ENCODE assay signal across 13 mouse cellular contexts in the genomic region with DNA sequence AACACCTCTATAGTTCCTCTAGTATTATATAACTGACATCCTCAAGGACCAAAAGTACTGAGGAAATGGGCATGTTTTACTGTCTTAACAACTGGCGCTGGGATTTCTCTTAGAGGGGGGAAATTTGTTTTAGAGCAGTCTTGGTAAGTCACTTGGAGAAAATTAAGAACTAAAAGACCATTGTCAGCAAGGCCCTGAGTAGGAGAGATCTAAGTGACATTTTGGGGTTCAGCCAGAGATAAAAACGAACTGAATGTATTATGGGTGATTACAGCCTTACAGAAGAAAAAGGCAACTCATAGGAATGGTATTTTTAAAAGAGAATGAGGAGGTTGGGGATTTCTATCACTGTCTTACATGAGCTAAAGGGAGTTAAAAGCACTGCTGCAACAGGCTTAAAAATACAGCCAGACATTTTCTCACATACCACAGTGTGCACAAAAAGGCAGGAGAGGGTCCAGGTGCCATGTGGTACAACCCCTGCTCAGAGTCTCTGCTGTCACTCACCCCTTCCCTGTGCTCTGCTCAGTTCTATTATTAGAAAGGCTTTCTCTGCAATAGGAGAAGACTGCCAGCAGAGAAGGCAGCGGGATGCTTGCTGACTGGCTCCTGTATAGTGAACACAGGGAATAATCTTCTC.
DNase-seq lines count a peak whose midpoint lies in the region; ATAC-seq and TF ChIP-seq lines count a peak whose summit lies in the region.
"Had no signal": no experiment of that assay in that cellular context is flagged by ENCODE, and none has a peak within 500 bp of the region (broad histone marks: within the 10 kb centered on the region; RNA-seq: fewer than 3 reads in every experiment).

No protein-coding gene starts in this region.

- H3K9me3 ChIP-seq in embryonic facial prominence, embryonic 14.5 days (ENCODE audit: control insufficient read depth, low read length) = no peaks in the 10 kb centered on the region
- H3K9me3 ChIP-seq in embryonic facial prominence, embryonic 10.5 days = no peaks in the 10 kb centered on the region
- H3K9me3 ChIP-seq in hindbrain, embryonic 15.5 days = no peaks in the 10 kb centered on the region
- no peaks in the 10 kb centered on the region for H3K9me3 ChIP-seq in hindbrain, embryonic 10.5 days
- H3K9me3 ChIP-seq in midbrain, postnatal 0 days (ENCODE audit: low read length) = no peaks in the 10 kb centered on the region
- H3K9me3 ChIP-seq in midbrain, embryonic 11.5 days (ENCODE audit: control insufficient read depth, low read length) = no peaks in the 10 kb centered on the region
- H3K9me3 ChIP-seq: hindbrain, embryonic 13.5 days; midbrain, embryonic 10.5 days had no signal

- ATAC-seq in embryonic facial prominence, embryonic 14.5 days (ENCODE audit: low read depth) = no peak
- peak; percentile 42; the same call in 1 of the 2 replicates for ATAC-seq in hindbrain, embryonic 15.5 days (ENCODE audit: low FRiP score, low read depth)
- peak; percentile 54; the same call in 1 of the 2 replicates for ATAC-seq in midbrain, postnatal 0 days (ENCODE audit: low FRiP score)
- no peak for ATAC-seq in midbrain, embryonic 11.5 days (ENCODE audit: low FRiP score)

- no peaks in the 10 kb centered on the region for H3K36me3 ChIP-seq in embryonic facial prominence, embryonic 14.5 days (ENCODE audit: control insufficient read depth, insufficient read depth, low read length)
- no peaks in the 10 kb centered on the region for H3K36me3 ChIP-seq in embryonic facial prominence, embryonic 10.5 days (replicated peaks)
- no peaks in the 10 kb centered on the region for H3K36me3 ChIP-seq in hindbrain, embryonic 15.5 days
- H3K36me3 ChIP-seq in hindbrain, embryonic 10.5 days = no peaks in the 10 kb centered on the region
- H3K36me3 ChIP-seq in midbrain, postnatal 0 days (ENCODE audit: insufficient read depth, low read length) = no peaks in the 10 kb centered on the region
- H3K36me3 ChIP-seq in midbrain, embryonic 11.5 days (ENCODE audit: control insufficient read depth, insufficient read depth, low read length) = no peaks in the 10 kb centered on the region
- H3K36me3 ChIP-seq: hindbrain, embryonic 13.5 days; midbrain, embryonic 10.5 days had no signal

- no peak overlapping the region for H3K9ac ChIP-seq in embryonic facial prominence, embryonic 14.5 days (ENCODE audit: low read depth, low read length)
- no peak overlapping the region for H3K9ac ChIP-seq in hindbrain, embryonic 15.5 days
- H3K9ac ChIP-seq in midbrain, postnatal 0 days (replicated peaks; ENCODE audit: low read length, poor library complexity, severe bottlenecking) = no peak overlapping the region
- H3K9ac ChIP-seq in midbrain, embryonic 11.5 days (ENCODE audit: low read length) = no peak overlapping the region
- H3K9ac ChIP-seq: hindbrain, embryonic 13.5 days had no signal

- H3K27ac ChIP-seq in embryonic facial prominence, embryonic 14.5 days (replicated peaks; ENCODE audit: low read depth, low read length) = no peak overlapping the region
- no peak overlapping the region for H3K27ac ChIP-seq in embryonic facial prominence, embryonic 10.5 days (replicated peaks)
- no peak overlapping the region for H3K27ac ChIP-seq in hindbrain, embryonic 15.5 days (replicated peaks)
- H3K27ac ChIP-seq in hindbrain, embryonic 10.5 days = no peak overlapping the region
- 0 out of 2 replicates have a peak overlapping the region, but pooled peaks have one; percentile 19 for H3K27ac ChIP-seq in midbrain, postnatal 0 days (ENCODE audit: low read depth, low read length)
- no peak overlapping the region for H3K27ac ChIP-seq in midbrain, embryonic 11.5 days (ENCODE audit: low read depth, low read length)
- H3K27ac ChIP-seq: hindbrain, embryonic 13.5 days; midbrain, embryonic 10.5 days had no signal

- WGBS in embryonic facial prominence, embryonic 14.5 days = 47% methylated on average over 3 of the region's 3 CpGs
- WGBS in embryonic facial prominence, embryonic 10.5 days = 69% methylated on average over 3 of the region's 3 CpGs
- 67% methylated on average over 3 of the region's 3 CpGs for WGBS in hindbrain, embryonic 15.5 days
- 70% methylated on average over 3 of the region's 3 CpGs for WGBS in hindbrain, embryonic 10.5 days
- 59% methylated on average over 3 of the region's 3 CpGs for WGBS in midbrain, postnatal 0 days
- 77% methylated on average over 3 of the region's 3 CpGs for WGBS in midbrain, embryonic 11.5 days

- no peaks in the 10 kb centered on the region for H3K27me3 ChIP-seq in embryonic facial prominence, embryonic 14.5 days (replicated peaks; ENCODE audit: control insufficient read depth, insufficient read depth, low read length)
- no peaks in the 10 kb centered on the region for H3K27me3 ChIP-seq in embryonic facial prominence, embryonic 10.5 days (replicated peaks; ENCODE audit: low read depth, poor library complexity, severe bottlenecking)
- no peaks in the 10 kb centered on the region for H3K27me3 ChIP-seq in hindbrain, embryonic 15.5 days
- no peaks in the 10 kb centered on the region for H3K27me3 ChIP-seq in hindbrain, embryonic 10.5 days (ENCODE audit: insufficient read depth, poor library complexity, severe bottlenecking)
- no peaks in the 10 kb centered on the region for H3K27me3 ChIP-seq in midbrain, postnatal 0 days (ENCODE audit: insufficient read depth, low read length)
- no peaks in the 10 kb centered on the region for H3K27me3 ChIP-seq in midbrain, embryonic 11.5 days (ENCODE audit: control insufficient read depth, insufficient read depth, low read length)
- H3K27me3 ChIP-seq: hindbrain, embryonic 13.5 days had no signal

- no peaks in the 10 kb centered on the region for H3K4me1 ChIP-seq in embryonic facial prominence, embryonic 14.5 days (ENCODE audit: control insufficient read depth, insufficient read depth, low read length)
- no peaks in the 10 kb centered on the region for H3K4me1 ChIP-seq in embryonic facial prominence, embryonic 10.5 days
- H3K4me1 ChIP-seq in hindbrain, embryonic 15.5 days (replicated peaks) = peaks cover 5% of the 10 kb centered on the region; the same call in 1 of the 2 replicates
- no peaks in the 10 kb centered on the region for H3K4me1 ChIP-seq in hindbrain, embryonic 10.5 days (replicated peaks)
- no peaks in the 10 kb centered on the region for H3K4me1 ChIP-seq in midbrain, postnatal 0 days (ENCODE audit: insufficient read depth, low read length)
- H3K4me1 ChIP-seq in midbrain, embryonic 11.5 days (ENCODE audit: control insufficient read depth, insufficient read depth, low read length) = no peaks in the 10 kb centered on the region
- H3K4me1 ChIP-seq: hindbrain, embryonic 13.5 days; midbrain, embryonic 10.5 days had no signal

- no peak overlapping the region for H3K4me3 ChIP-seq in embryonic facial prominence, embryonic 14.5 days (ENCODE audit: low read depth, low read length)
- H3K4me3 ChIP-seq in embryonic facial prominence, embryonic 10.5 days = no peak overlapping the region
- H3K4me3 ChIP-seq in hindbrain, embryonic 15.5 days = no peak overlapping the region
- no peak overlapping the region for H3K4me3 ChIP-seq in hindbrain, embryonic 10.5 days
- no peak overlapping the region for H3K4me3 ChIP-seq in midbrain, postnatal 0 days (ENCODE audit: low read depth, low read length)
- H3K4me3 ChIP-seq in midbrain, embryonic 11.5 days (ENCODE audit: low read depth, low read length) = no peak overlapping the region
- H3K4me3 ChIP-seq: hindbrain, embryonic 13.5 days; midbrain, embryonic 10.5 days had no signal

- H3K4me2 ChIP-seq in embryonic facial prominence, embryonic 14.5 days (ENCODE audit: low read depth, low read length) = no peak overlapping the region
- no peak overlapping the region for H3K4me2 ChIP-seq in hindbrain, embryonic 15.5 days
- H3K4me2 ChIP-seq in midbrain, postnatal 0 days (ENCODE audit: low read depth, low read length, poor library complexity, severe bottlenecking) = no peak overlapping the region
- H3K4me2 ChIP-seq in midbrain, embryonic 11.5 days = no peak overlapping the region
- H3K4me2 ChIP-seq: hindbrain, embryonic 13.5 days had no signal

- TF ChIP-seq CTCF in midbrain, postnatal 0 days (IDR thresholded peaks at IDR 0.05) = no peak

- DNase-seq in embryonic facial prominence, embryonic 14.5 days (ENCODE audit: low spot score) = peak; percentile 9
- no peak for DNase-seq in embryonic facial prominence, embryonic 10.5 days (ENCODE audit: low spot score)
- no peak for DNase-seq in hindbrain, embryonic 10.5 days (ENCODE audit: low spot score)
- DNase-seq in midbrain, postnatal 0 days (ENCODE audit: low spot score) = peak; percentile 17
- DNase-seq in midbrain, embryonic 11.5 days (ENCODE audit: low spot score, missing footprints) = no peak
- peak; percentile 4 for DNase-seq in right cerebral cortex, postnatal 14 days
- no peak for DNase-seq in thymus, postnatal 36 days
- DNase-seq: adrenal gland, postnatal 10 days; kidney, adult 8-10 months; thymus, postnatal 14 days had no signal

Comparison
In these comparisons a context has a peak if more than half of its experiments do, and no peak if none do; other contexts are left out.
1. ATAC-seq: peak in hindbrain, embryonic 15.5 days (single experiment) and midbrain, postnatal 0 days (single experiment); none in embryonic facial prominence, embryonic 14.5 days (single experiment) and midbrain, embryonic 11.5 days (single experiment).
2. DNase-seq: peak in embryonic facial prominence, embryonic 14.5 days (single experiment), midbrain, postnatal 0 days (single experiment) and right cerebral cortex, postnatal 14 days (single experiment); none in embryonic facial prominence, embryonic 10.5 days (single experiment), hindbrain, embryonic 10.5 days (single experiment), midbrain, embryonic 11.5 days (single experiment) and thymus, postnatal 36 days (0 of 2).